Mouse (Mus musculus) Patski (cell line): ENCODE measurements around the gene Vmn2r66. TPM values are rescaled to one million over a fixed set of nuclear protein-coding genes. Genes with fewer than 3 reads are reported as not detected.

ENCODE experiments used
- ATAC-seq: fragments of 100-300 bp; one replicate; pipeline ENCODE4 v1.8.0; 2021
- CTCF ChIA-PET: fragments of 350-600 bp; sonication (Branson Sonifier 250); formaldehyde crosslinking; loops from one replicate; lab custom pipeline; 2022; ENCODE audit warnings: inconsistent platforms; lab: Charles Lee
- POLR2A ChIA-PET: fragments of 350-600 bp; sonication (Branson Sonifier 250); formaldehyde crosslinking; loops from one replicate; lab custom pipeline; 2022; ENCODE audit warnings: antibody characterized with exemption, inconsistent platforms; lab: Charles Lee
- DNase-seq: peaks from one replicate; pipeline ENCODE4 v3.0.0-alpha.2; 2011; ENCODE audit warnings: low read depth, low spot score
- H3K27me3 ChIP-seq: fragments of 371-371 bp; one replicate; pipeline ENCODE4 v1.5.1; 2021
- CTCF ChIP-seq: fragments of 100-300 bp; IDR thresholded peaks from one replicate; pipeline ENCODE4 v1.5.1; 2021
- in situ Hi-C: fragments of 300-500 bp; cut with MboI; formaldehyde crosslinking; loops from 3 replicates; pipeline ENCODE4 v1.11.1; 2018; ENCODE audit warnings: low pct_unique_long_range_greater_than_20kb, mixed read lengths
- polyA plus RNA-seq: library from polyadenylated mRNA; unstranded; gene quantifications from one replicate; pipeline ENCODE4 v1.2.3, GENCODE M21; 2021

Vmn2r66 gene
- not detected for polyA plus RNA-seq

GRCm38 (mm10) chr7:85012168-85012567 lies at the start of gene Vmn2r66:
Vmn2r66 (minus strand) TSS chr7:85012268.
- in situ Hi-C loops, result no loop called here
- ChIA-PET POLR2A (no interaction called here), CTCF (no interaction called here)
- H3K27me3 ChIP-seq, result peaks cover 3% of the 10 kb centered on the region
- TF ChIP-seq CTCF, result no peak
- ATAC-seq (no peak), DNase-seq (no peak)

- no peaks in the 10 kb centered on the region for H3K27me3 ChIP-seq
- in situ Hi-C loops, result no loop called here
- ChIA-PET POLR2A (no interaction called here), CTCF (no interaction called here)
- DNase-seq (no peak), ATAC-seq (no peak)
- TF ChIP-seq CTCF, result no peak
These were observed 15.4 kb downstream of the Vmn2r66 start for GRCm38 (mm10) chr7:84996694-84997093.

DNA sequence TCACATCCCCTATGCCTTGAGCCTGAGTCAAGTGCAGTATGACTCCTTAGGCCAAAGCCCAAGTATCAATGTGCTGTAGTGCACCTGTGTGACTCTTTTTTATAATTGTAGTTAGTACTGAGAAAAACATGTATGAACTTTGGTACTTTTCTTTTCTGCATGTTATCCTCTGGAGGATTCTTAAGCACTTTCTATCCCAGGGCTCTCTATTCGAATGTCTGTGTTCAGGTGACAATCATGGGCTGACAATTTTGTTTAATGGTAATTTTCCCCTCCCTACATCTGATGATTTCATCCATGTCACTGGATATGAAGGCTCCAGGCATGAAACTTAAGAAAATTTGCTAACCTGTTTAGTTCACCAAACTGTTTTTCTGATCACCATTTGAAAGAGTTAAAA lies 48.1 kb downstream of the Vmn2r66 start, which contains the start of gene Vmn2r65:
Gene Vmn2r65 (minus strand): TSS at position 101 of the 400 bp plus-strand sequence.
- POLR2A ChIA-PET, result no interaction called here
- TF ChIP-seq CTCF, result no peak
- CTCF ChIA-PET, result no interaction called here
- no peak for ATAC-seq
- no peaks in the 10 kb centered on the region for H3K27me3 ChIP-seq
- no peak for DNase-seq
- in situ Hi-C loops, result no loop called here

Other genes starting within 250 kb of the Vmn2r66 start
- gene Olfr291, start 158.7 kb downstream of the Vmn2r66 start, polyA plus RNA-seq, result not detected
- gene Vmn2r65, start 48.2 kb downstream of the Vmn2r66 start, polyA plus RNA-seq, result 0.01 TPM
- gene Vmn2r67, start 143.7 kb upstream of the Vmn2r66 start, polyA plus RNA-seq, result not detected
- gene Vmn2r68, start 225.5 kb upstream of the Vmn2r66 start, polyA plus RNA-seq, result not detected